Mouse (Mus musculus) hindbrain, embryonic 15.5 days (tissue): ENCODE data around the gene Trim2. TPM values are rescaled to one million over a fixed set of nuclear protein-coding genes. Genes with fewer than 3 reads are reported as not detected.

Experiments
- ATAC-seq: fragments of 200-750 bp; cut with Nextera tagmentation; 2 replicates; pipeline ENCODE4 v1.8.0; 2017; ENCODE audit warnings: low read depth, moderate number of reproducible peaks, moderate TSS enrichment; ENCODE audit not compliant: low FRiP score
- H3K27ac ChIP-seq: fragments of 300-500 bp; sonication (generic); replicated peaks from 2 replicates; pipeline ENCODE4 v1.5.1; 2015; ENCODE audit warnings: mild to moderate bottlenecking, inconsistent platforms
- H3K27me3 ChIP-seq: fragments of 300-500 bp; sonication (generic); 2 replicates; pipeline ENCODE4 v1.6.1; 2015; ENCODE audit warnings: control low read depth, inconsistent platforms
- H3K36me3 ChIP-seq: fragments of 300-500 bp; sonication (generic); 2 replicates; pipeline ENCODE4 v1.6.1; 2015; ENCODE audit warnings: control low read depth, inconsistent platforms
- H3K4me1 ChIP-seq: fragments of 300-500 bp; sonication (generic); replicated peaks from 2 replicates; pipeline ENCODE4 v1.6.1; 2015; ENCODE audit warnings: control low read depth, inconsistent platforms
- H3K4me2 ChIP-seq: fragments of 300-500 bp; sonication (generic); 2 replicates; pipeline ENCODE4 v1.6.1; 2015; ENCODE audit warnings: moderate library complexity, mild to moderate bottlenecking, inconsistent platforms
- H3K4me3 ChIP-seq: fragments of 300-500 bp; sonication (generic); 2 replicates; pipeline ENCODE4 v1.5.1; 2015; ENCODE audit warnings: mild to moderate bottlenecking, inconsistent platforms
- H3K9ac ChIP-seq: fragments of 300-500 bp; sonication (generic); 2 replicates; pipeline ENCODE4 v1.6.1; 2015; ENCODE audit warnings: inconsistent platforms
- H3K9me3 ChIP-seq: fragments of 300-500 bp; sonication (generic); 2 replicates; pipeline ENCODE4 v1.6.1; 2016; ENCODE audit warnings: control low read depth, inconsistent platforms
- WGBS: fragments of 180-500 bp; shearing (Covaris S2); methylation state at CpG from one replicate; pipeline ENCODE4 v1.1.7; 2015; 5-methylcytosine and 5-hydroxymethylcytosine counted together
- polyA plus RNA-seq: library from polyadenylated mRNA; unstranded; fragments of >200 nt; fragmentation: Nextera tagmentation; extraction: Ambion mirVana; gene quantifications from 2 replicates; pipeline ENCODE4 v1.2.1, GENCODE M21; 2015

The Trim2 gene
- polyA plus RNA-seq, 1 experiment from 2014 or later = 139 TPM

DNA sequence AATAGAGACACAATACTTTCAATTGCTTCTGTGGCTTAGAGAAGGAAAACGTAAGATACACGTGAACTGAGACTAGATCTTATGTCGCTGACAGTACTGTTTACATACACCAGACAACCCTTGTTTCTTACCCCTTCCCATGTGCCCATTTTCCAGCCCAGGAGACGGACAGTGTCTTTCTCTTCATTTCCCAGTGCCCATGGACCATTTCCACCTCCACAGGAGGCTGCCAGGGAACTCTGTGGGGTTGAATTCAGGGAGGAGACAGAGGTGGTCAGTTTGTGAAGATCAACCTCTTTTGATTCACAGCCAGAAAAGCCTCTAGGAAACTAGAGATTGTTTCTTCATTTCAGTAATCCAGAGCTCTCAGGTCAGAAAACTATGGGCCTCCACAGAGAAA, 5.0 kb downstream of the Trim2 start:
- Histone ChIP-seq H3K36me3 (no peaks in the 10 kb centered on the region), H3K9me3 (no peaks in the 10 kb centered on the region), H3K4me1 (peaks cover 47% of the 10 kb centered on the region), H3K4me3 (no peak overlapping the region), H3K4me2 (peak overlapping the region; percentile 67), H3K9ac (no peak overlapping the region), H3K27me3 (no peaks in the 10 kb centered on the region), H3K27ac (no peak overlapping the region; the same call in 1 of the 2 replicates)
- WGBS = 76% methylated on average over 4 of the region's 4 CpGs
- no peak for ATAC-seq

DNA sequence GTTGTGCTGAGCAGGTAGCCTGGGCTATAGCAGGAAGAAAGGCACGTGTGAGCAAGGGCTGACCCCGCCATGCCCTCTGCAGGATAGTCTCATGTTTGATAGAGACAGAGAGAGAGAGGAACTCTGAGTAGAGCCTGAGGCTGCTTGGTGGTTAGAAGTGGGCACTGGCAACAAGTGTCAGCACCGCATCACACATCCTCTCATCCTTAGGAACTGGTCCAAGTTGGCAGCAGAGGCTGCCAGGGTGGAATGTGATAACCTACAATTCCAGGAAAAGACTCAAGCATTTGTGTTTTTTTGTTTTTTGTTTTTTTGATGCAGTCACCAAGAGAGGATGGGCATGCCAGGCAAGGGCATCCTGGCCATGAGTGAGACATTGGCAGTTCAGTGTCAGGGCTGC, 8.5 kb downstream of the Trim2 start:
- H3K27me3 ChIP-seq = no peaks in the 10 kb centered on the region
- H3K9me3 ChIP-seq = no peaks in the 10 kb centered on the region
- WGBS = 72% methylated on average over 3 of the region's 3 CpGs
- no peak overlapping the region for H3K4me2 ChIP-seq
- no peaks in the 10 kb centered on the region for H3K36me3 ChIP-seq
- no peak for ATAC-seq
- peaks cover 18% of the 10 kb centered on the region for H3K4me1 ChIP-seq
- H3K9ac ChIP-seq = no peak overlapping the region
- no peak overlapping the region for H3K27ac ChIP-seq
- H3K4me3 ChIP-seq = no peak overlapping the region

DNA sequence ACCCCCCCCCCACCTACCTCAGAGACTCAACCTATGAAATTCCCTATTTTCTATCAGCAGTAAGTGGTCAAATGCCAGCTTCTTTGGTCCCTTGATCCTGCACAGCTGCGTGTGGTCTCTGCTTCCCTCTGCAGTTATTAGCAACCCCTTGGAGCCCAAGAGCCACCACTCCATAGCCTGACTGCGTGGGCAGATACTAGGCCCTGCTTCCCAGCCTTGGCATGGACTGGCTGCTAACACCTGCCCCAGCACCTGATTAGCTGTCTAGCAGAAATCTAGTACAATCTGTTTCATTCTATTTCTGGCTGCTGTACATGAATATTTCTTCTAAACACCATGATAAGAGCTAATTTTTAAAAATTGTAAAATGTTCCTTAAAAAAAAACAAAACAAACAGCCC, 10.0 kb downstream of the Trim2 start:
- Histone ChIP-seq H3K9ac (no peak overlapping the region), H3K36me3 (no peaks in the 10 kb centered on the region), H3K27ac (no peak overlapping the region), H3K4me2 (no peak overlapping the region), H3K4me1 (peaks cover 3% of the 10 kb centered on the region), H3K27me3 (no peaks in the 10 kb centered on the region), H3K4me3 (no peak overlapping the region), H3K9me3 (no peaks in the 10 kb centered on the region)
- 43% methylated on average over 2 of the region's 2 CpGs for WGBS
- no peak for ATAC-seq

DNA sequence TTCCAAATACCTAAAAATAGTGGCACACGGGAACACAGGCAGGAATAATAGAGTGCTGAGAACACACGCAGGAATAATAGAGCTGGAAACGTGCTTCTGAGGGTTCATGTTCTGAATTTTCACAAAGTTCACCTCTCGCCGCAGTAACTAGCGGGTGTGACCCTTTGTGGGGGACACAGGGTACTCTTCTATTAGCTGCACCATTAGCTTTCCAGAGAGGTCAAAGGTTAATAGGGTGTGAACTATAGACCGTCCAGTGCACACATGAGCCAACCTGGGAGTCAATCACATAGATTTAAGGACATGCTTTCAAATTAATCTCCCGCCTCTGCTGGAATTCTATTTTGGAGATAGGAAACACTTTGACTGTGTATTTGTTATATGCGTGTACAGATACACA, 11.9 kb downstream of the Trim2 start:
- H3K4me1 ChIP-seq = no peaks in the 10 kb centered on the region
- no peaks in the 10 kb centered on the region for H3K27me3 ChIP-seq
- WGBS = 52% methylated on average over 9 of the region's 9 CpGs
- no peaks in the 10 kb centered on the region for H3K9me3 ChIP-seq
- ATAC-seq = no peak
- no peak overlapping the region for H3K4me2 ChIP-seq
- no peaks in the 10 kb centered on the region for H3K36me3 ChIP-seq
- no peak overlapping the region for H3K4me3 ChIP-seq
- no peak overlapping the region for H3K9ac ChIP-seq
- H3K27ac ChIP-seq = no peak overlapping the region

DNA sequence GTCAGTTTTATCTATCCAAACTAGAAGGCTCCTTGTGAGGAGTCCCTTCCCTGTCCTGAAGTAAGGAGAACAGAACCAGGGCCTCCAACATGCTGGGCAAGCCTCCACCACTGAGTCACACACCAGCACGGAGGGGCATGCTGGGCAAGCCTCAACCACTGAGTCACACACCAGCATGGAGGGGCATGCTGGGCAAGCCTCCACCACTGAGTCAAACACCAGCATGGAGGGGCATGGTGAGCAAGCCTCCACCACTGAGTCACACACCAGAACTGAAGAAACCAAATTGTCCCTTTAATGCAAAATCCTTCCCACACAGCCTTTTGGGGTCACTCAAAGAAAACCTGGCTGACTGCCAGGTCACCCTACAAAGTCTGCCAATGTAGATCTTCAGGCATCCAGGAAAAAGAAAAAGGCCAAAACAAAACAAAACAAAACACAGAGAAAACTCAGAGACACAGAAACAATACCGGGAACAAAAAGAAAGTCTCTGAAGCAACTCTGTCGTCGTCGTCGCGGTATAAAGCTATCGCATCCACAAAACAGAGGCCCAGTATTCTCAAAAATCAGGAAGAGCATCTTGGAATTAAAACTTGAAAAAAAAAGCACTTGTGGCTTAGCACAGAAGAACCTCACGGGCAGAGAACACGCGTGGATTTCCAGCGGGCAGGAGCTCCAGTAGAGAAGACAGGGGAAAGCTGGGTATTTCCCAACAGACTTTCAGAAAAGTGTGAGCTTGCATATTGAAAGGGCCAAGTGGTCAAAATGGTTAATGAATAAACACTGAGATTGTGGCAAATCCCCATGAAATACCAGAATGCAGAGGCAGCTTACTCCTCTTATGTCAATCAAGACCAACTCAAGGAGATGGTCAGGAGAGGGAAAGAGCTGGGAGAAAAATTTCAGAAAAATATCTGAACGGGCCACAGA, 12.7 kb downstream of the Trim2 start:
- 55% methylated on average over 13 of the region's 13 CpGs for WGBS
- Histone ChIP-seq H3K36me3 (no peaks in the 10 kb centered on the region), H3K27me3 (no peaks in the 10 kb centered on the region), H3K27ac (no peak overlapping the region), H3K4me1 (no peaks in the 10 kb centered on the region), H3K4me2 (no peak overlapping the region), H3K4me3 (no peak overlapping the region), H3K9me3 (no peaks in the 10 kb centered on the region), H3K9ac (no peak overlapping the region)
- no peak for ATAC-seq

DNA sequence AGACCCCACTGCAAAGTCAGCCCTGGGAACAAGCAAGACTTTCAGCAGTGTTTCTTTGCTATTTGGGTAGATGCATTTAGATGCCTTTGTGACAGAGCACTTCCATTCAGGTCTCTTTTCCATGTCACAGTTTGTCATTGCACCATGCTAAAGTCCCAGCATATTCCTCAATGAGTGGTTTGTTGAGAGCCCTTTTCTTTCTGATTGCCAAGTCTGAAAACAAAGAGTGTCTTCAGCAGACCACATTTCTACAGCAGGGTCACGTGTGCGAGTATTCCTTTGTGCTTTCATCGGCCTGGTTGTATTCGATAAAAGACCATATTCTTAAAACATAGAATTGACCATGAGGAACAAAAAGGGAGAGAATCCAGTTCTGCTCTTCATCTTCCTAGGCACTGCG, 14.4 kb downstream of the Trim2 start:
- 62% methylated on average over 5 of the region's 5 CpGs for WGBS
- ATAC-seq = no peak
- Histone ChIP-seq H3K4me1 (no peaks in the 10 kb centered on the region), H3K36me3 (no peaks in the 10 kb centered on the region), H3K4me3 (no peak overlapping the region), H3K4me2 (no peak overlapping the region), H3K9ac (no peak overlapping the region), H3K9me3 (no peaks in the 10 kb centered on the region), H3K27ac (no peak overlapping the region), H3K27me3 (no peaks in the 10 kb centered on the region)

DNA sequence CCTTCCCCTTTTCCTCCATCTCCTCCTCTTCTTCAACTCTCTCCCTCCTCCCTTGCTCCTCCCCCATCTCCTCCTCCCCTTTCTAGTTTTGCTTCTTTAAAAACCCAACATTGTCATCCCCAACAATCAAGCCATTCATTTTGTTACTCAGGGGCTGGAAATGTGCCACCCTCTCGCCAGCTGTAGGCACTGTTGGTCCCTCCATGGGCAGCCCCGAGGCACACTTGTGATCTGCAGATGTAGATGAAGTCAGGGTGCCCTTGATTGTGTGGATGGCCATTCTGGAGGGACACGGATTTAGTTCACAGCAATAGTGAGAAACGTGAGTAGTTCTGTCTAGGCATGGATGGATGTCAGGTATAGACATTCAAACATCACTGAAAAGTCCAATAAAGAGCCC, 17.7 kb downstream of the Trim2 start:
- peaks cover 9% of the 10 kb centered on the region for H3K4me1 ChIP-seq
- ATAC-seq = no peak
- no peaks in the 10 kb centered on the region for H3K27me3 ChIP-seq
- no peak overlapping the region for H3K9ac ChIP-seq
- H3K4me3 ChIP-seq = no peak overlapping the region
- H3K9me3 ChIP-seq = no peaks in the 10 kb centered on the region
- no peak overlapping the region for H3K4me2 ChIP-seq
- H3K36me3 ChIP-seq = no peaks in the 10 kb centered on the region
- WGBS = 75% methylated on average over 4 of the region's 4 CpGs
- H3K27ac ChIP-seq = no peak overlapping the region

DNA sequence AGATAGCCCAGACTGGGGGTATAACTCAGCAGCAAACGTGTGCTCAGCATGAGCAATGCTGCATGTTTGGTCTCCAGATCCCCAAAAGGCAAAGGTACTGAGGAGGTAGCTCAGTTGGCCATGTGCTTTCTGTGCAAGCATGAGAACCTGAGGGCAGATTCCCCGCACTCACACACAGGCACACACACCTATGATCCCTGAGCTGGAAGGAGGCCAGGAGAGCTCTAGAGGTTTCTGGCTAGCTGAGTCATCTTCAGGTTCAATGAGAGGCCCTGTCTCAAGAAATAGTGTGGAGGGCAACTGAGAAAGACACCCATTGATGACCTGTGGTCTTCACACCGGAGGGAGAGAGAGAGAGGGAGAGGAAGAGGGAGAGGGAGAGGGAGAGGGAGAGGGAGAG, 19.4 kb downstream of the Trim2 start:
- H3K9ac ChIP-seq = no peak overlapping the region
- H3K36me3 ChIP-seq = no peaks in the 10 kb centered on the region
- ATAC-seq = no peak
- WGBS = 86% methylated on average over 2 of the region's 3 CpGs
- H3K4me1 ChIP-seq = peaks cover 14% of the 10 kb centered on the region
- H3K27me3 ChIP-seq = no peaks in the 10 kb centered on the region
- H3K27ac ChIP-seq = no peak overlapping the region
- H3K9me3 ChIP-seq = no peaks in the 10 kb centered on the region
- no peak overlapping the region for H3K4me2 ChIP-seq
- no peak overlapping the region for H3K4me3 ChIP-seq

DNA sequence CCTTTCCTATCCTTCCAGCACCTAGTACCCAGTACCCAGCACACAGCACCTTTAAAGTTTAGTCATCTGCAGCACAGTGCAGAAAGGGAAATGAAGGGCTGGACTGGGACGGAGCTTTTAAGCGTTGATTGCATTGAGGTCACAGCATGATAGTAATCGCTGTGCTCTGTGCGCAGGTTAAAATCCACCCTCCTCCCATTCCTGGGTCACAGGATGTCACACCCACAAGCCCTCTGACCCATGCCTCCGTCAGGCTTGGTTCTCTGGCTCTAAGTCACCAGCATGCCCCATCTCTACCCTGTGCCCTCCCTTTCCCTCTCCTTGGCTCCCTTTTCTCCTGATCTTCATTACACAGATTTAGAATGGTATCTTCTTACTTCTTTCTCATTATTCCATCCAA, 20.4 kb downstream of the Trim2 start:
- no peak for ATAC-seq
- H3K9ac ChIP-seq = no peak overlapping the region
- H3K4me1 ChIP-seq = peaks cover 21% of the 10 kb centered on the region
- H3K27me3 ChIP-seq = no peaks in the 10 kb centered on the region
- H3K27ac ChIP-seq = no peak overlapping the region
- 85% methylated on average over 5 of the region's 5 CpGs for WGBS
- no peaks in the 10 kb centered on the region for H3K36me3 ChIP-seq
- H3K4me2 ChIP-seq = no peak overlapping the region
- no peaks in the 10 kb centered on the region for H3K9me3 ChIP-seq
- no peak overlapping the region for H3K4me3 ChIP-seq

DNA sequence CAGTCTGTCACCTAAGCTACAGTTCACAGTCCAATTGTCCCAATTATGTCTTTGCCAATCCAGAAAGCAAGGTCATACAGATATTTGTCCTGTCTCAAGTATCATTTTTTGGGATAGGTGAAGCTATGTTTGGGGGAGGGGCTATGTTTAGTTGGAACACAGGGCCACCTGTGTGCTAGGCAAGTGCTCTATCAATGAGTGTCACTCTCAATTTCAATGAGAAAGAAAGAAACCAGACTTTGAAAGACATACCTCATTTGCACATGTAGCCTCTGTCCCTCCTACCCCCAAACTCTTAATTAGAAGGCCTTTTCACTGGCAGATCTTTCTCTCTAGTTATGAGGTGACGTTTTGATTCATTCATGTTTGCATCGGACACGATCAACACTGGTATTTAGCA, 21.9 kb downstream of the Trim2 start:
- Histone ChIP-seq H3K4me2 (no peak overlapping the region), H3K9me3 (no peaks in the 10 kb centered on the region), H3K4me3 (no peak overlapping the region), H3K4me1 (peaks cover 21% of the 10 kb centered on the region), H3K27ac (no peak overlapping the region), H3K36me3 (no peaks in the 10 kb centered on the region), H3K9ac (no peak overlapping the region), H3K27me3 (no peaks in the 10 kb centered on the region)
- no peak for ATAC-seq
- WGBS = 55% methylated on average over 3 of the region's 3 CpGs

DNA sequence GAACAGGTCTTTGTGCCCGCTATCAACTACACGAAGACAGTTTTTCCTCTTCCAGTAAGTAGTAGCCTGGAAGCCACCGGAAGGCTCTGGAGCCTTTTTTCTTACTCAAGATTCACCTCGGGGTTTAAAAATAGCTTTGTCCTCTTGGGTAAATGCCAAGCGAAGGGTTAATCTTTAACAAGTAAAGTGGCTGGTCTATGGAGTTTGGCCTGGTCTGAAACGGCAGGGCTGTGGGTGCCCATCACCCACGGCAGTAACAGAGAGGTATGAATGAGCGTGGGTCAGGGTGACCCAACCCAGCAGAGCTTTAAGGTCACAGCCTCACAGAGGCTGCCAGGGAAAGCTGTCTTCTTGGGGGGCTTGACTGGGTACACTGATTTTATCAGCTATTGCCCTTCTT, 23.2 kb downstream of the Trim2 start:
- no peaks in the 10 kb centered on the region for H3K27me3 ChIP-seq
- no peak overlapping the region for H3K4me3 ChIP-seq
- H3K9ac ChIP-seq = no peak overlapping the region
- no peaks in the 10 kb centered on the region for H3K36me3 ChIP-seq
- no peak overlapping the region for H3K4me2 ChIP-seq
- H3K9me3 ChIP-seq = no peaks in the 10 kb centered on the region
- no peak for ATAC-seq
- peaks cover 21% of the 10 kb centered on the region for H3K4me1 ChIP-seq
- H3K27ac ChIP-seq = no peak overlapping the region
- 68% methylated on average over 8 of the region's 8 CpGs for WGBS

DNA sequence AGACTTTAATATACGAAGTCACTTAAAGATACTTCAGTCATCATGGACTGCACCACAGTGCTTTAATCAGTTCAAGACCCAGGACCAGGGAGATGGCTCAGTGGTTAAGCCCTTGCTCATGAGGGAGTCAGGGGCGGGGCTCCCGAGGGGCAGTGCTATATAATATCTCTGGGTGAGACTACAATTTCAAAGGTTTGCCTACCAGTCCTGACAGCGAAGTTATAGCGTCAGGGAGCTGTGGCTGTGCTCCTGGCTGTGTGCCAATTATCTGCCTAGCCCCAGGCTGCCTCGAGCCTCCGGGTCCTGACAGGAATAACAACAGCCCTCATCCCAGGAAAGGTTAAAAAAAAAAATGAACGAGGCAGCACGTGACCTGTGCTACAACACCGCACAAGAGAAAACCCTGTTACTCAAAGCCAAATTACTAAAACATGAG, 24.7 kb downstream of the Trim2 start:
- WGBS = 28% methylated on average over 10 of the region's 10 CpGs
- Histone ChIP-seq H3K4me3 (no peak overlapping the region), H3K27ac (no peak overlapping the region), H3K9ac (no peak overlapping the region), H3K4me1 (peaks cover 21% of the 10 kb centered on the region), H3K9me3 (no peaks in the 10 kb centered on the region), H3K36me3 (no peaks in the 10 kb centered on the region), H3K4me2 (peak overlapping the region; percentile 15), H3K27me3 (no peaks in the 10 kb centered on the region)
- no peak for ATAC-seq

DNA sequence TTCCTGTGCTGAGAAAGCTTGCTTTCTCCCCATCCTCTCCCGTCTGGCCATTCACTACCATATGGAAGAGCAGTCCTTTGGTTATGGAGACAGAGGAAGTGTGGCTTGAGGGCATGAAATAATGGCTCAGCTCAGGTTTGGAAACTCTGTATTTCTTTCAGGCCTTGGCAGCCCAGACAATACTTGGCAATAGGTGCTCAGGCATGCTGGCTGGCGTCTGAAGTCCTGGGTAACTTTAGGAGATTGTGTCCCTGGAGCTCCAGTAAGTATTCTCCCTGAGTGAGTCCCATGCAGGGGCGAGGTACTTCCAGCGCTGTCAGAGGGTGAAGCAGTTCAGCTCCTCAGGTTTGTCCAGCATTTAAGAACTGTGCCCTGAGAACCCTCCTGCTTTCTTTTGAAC, 27.9 kb downstream of the Trim2 start:
- peaks cover 12% of the 10 kb centered on the region for H3K4me1 ChIP-seq
- no peak overlapping the region for H3K9ac ChIP-seq
- no peak overlapping the region for H3K27ac ChIP-seq
- H3K27me3 ChIP-seq = no peaks in the 10 kb centered on the region
- no peak for ATAC-seq
- H3K4me2 ChIP-seq = no peak overlapping the region
- no peaks in the 10 kb centered on the region for H3K36me3 ChIP-seq
- H3K9me3 ChIP-seq = no peaks in the 10 kb centered on the region
- whole genome bisulfite sequencing = 77% methylated on average over 4 of the region's 4 CpGs
- no peak overlapping the region for H3K4me3 ChIP-seq
